Mouse (Mus musculus) CH12.LX (cell line): ENCODE measurements at regions not wholly inside any gene's neighbourhood (a gene's known extent, or its start where the extent isn't known, plus 50 kb on each side); places are given as distances from the start of the nearest gene placed in this dataset.

ENCODE experiments used
- DNase-seq: peaks from one replicate; pipeline ENCODE4 v3.0.0-alpha.2; 2013; ENCODE audit errors: extremely low read depth
- H3K27ac ChIP-seq: 2 replicates; pipeline ENCODE4 v1.5.1; 2012; ENCODE audit warnings: low read depth, mild to moderate bottlenecking, control low read depth, moderate library complexity; ENCODE audit not compliant: insufficient read depth
- H3K27me3 ChIP-seq: replicated peaks from 2 replicates; pipeline ENCODE3; 2012; ENCODE audit warnings: inconsistent platforms
- H3K36me3 ChIP-seq, 2 experiments: replicated peaks in 1 of 2; 2 replicates each; pipeline versions ENCODE3 to v1.6.1; 2012; ENCODE audit warnings: inconsistent platforms in 1 of 2, low read length in 1 of 2, mild to moderate bottlenecking in 1 of 2, mixed read lengths in 1 of 2, moderate library complexity in 1 of 2; ENCODE audit not compliant: control insufficient read depth in 1 of 2, insufficient read depth in 1 of 2
- H3K4me1 ChIP-seq, 2 experiments: 2 replicates each; pipeline ENCODE4 v1.6.1; 2012; ENCODE audit warnings: inconsistent platforms in 1 of 2, moderate library complexity in 1 of 2; ENCODE audit not compliant: insufficient read depth in 2 of 2, control insufficient read depth in 1 of 2
- H3K4me2 ChIP-seq: 2 replicates; pipeline ENCODE4 v1.6.1; 2012; ENCODE audit warnings: low read depth, mild to moderate bottlenecking, control low read depth; ENCODE audit not compliant: poor library complexity, insufficient read depth, severe bottlenecking
- H3K4me3 ChIP-seq, 3 experiments: fragments of 150-350 bp in 1 of 3; sonication (generic) in 1 of 3; replicated peaks in 1 of 3; 2 replicates each; pipeline versions ENCODE3 to v1.5.1; 2011 to 2012; ENCODE audit warnings: low read depth in 2 of 3, low read length in 2 of 3, mild to moderate bottlenecking in 2 of 3, moderate library complexity in 2 of 3, control low read depth in 1 of 3, improper control_type of control experiment in 1 of 3, inconsistent platforms in 1 of 3, mixed read lengths in 1 of 3; ENCODE audit not compliant: poor library complexity in 1 of 3
- H3K79me2 ChIP-seq: replicated peaks from 2 replicates; pipeline ENCODE4 v1.6.1; 2012; ENCODE audit warnings: mild to moderate bottlenecking, moderate library complexity; ENCODE audit not compliant: control insufficient read depth, poor library complexity, insufficient read depth, severe bottlenecking; ENCODE audit errors: extremely low read depth
- H3K9ac ChIP-seq: 2 replicates; pipeline ENCODE4 v1.6.1; 2012; ENCODE audit warnings: low read depth, mild to moderate bottlenecking, control low read depth, moderate library complexity; ENCODE audit not compliant: insufficient read depth
- H3K9me3 ChIP-seq: replicated peaks from 2 replicates; pipeline ENCODE3; 2012; ENCODE audit warnings: low read length, inconsistent platforms, mixed read lengths
- CHD2 ChIP-seq: IDR thresholded peaks from 2 replicates; pipeline ENCODE4 v1.6.1; 2011; ENCODE audit warnings: low read length, improper control_type of control experiment
- CTCF ChIP-seq, 2 experiments: IDR thresholded peaks in 1 of 2; conservative IDR thresholded peaks in 1 of 2; 2 replicates each; pipeline ENCODE4 v1.5.1; 2011 to 2012; ENCODE audit warnings: low read depth in 2 of 2, low read length in 2 of 2, improper control_type of control experiment in 1 of 2, inconsistent platforms in 1 of 2, mild to moderate bottlenecking in 1 of 2, moderate library complexity in 1 of 2
- ELF1 ChIP-seq: IDR thresholded peaks from 2 replicates; pipeline ENCODE4 v1.6.1; 2014; ENCODE audit warnings: low read depth, mild to moderate bottlenecking, inconsistent platforms, low read length, improper control_type of control experiment
- EP300 ChIP-seq: IDR thresholded peaks from 2 replicates; pipeline ENCODE4 v1.6.1; 2011; ENCODE audit warnings: low read length, improper control_type of control experiment
- ETS1 ChIP-seq: conservative IDR thresholded peaks from 2 replicates; pipeline ENCODE4 v1.6.1; 2012; ENCODE audit warnings: low read depth, mild to moderate bottlenecking, inconsistent platforms, low read length, improper control_type of control experiment, moderate library complexity
- GABPA ChIP-seq: IDR thresholded peaks from 2 replicates; pipeline ENCODE4 v1.6.1; 2012; ENCODE audit warnings: low read depth, low read length, improper control_type of control experiment, inconsistent platforms; ENCODE audit not compliant: insufficient replicate concordance
- MEF2A ChIP-seq: IDR thresholded peaks from 2 replicates; pipeline ENCODE4 v1.6.1; 2014; ENCODE audit warnings: low read depth, mild to moderate bottlenecking, inconsistent platforms, low read length, improper control_type of control experiment, borderline replicate concordance
- NELFE ChIP-seq: IDR thresholded peaks from 2 replicates; pipeline ENCODE4 v1.6.1; 2011; ENCODE audit warnings: low read depth, low read length, improper control_type of control experiment
- TCF12 ChIP-seq: IDR thresholded peaks from 2 replicates; pipeline ENCODE4 v1.6.1; 2014; ENCODE audit warnings: low read depth, mild to moderate bottlenecking, inconsistent platforms, low read length, improper control_type of control experiment
- ZC3H11A ChIP-seq: IDR thresholded peaks from 2 replicates; pipeline ENCODE4 v1.6.1; 2012; ENCODE audit warnings: low read depth, mild to moderate bottlenecking, inconsistent platforms, low read length, improper control_type of control experiment
- dilution Hi-C: fragments of 300-500 bp; cut with MboI; formaldehyde crosslinking; loops from 2 replicates; pipeline ENCODE4 v1.14.3; 2020; ENCODE audit warnings: low sequenced_read_pairs; ENCODE audit not compliant: extremely low pct_unique_long_range_greater_than_20kb, extremely low pct_ligation_motif_present
- in situ Hi-C: fragments of 300-500 bp; cut with MboI; formaldehyde crosslinking; loops from 3 replicates; pipeline ENCODE4 v1.14.3; 2019; ENCODE audit warnings: low sequenced_read_pairs, low pct_ligation_motif_present, low pct_unique_long_range_greater_than_20kb, mixed read lengths

DNA sequence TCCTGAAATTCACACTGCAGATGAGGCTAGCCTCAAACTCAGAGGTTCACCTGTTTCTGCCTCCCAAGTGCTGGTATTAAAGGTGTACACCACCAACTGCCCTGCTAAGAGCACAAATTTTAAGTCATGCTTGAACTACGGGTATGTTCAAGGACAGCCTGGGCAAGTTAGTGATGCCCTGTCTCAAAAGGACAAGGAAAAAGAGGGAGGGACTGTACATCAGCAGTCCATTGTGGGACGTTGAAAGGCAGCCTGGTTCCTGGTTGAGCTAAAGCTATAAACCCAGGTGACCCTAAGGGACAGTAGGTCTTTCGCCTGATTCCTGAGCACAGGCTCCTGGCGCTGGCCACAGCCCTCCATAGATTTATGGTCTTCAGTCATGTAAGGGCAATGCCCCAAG, 51.0 kb upstream of the Ccn6 start:
- Histone ChIP-seq H3K4me1 (no peaks in the 10 kb centered on the region), H3K9me3 (no peaks in the 10 kb centered on the region), H3K4me2 (no peak overlapping the region), H3K27ac (no peak overlapping the region), H3K4me3 (no peak overlapping the region), H3K9ac (no peak overlapping the region), H3K79me2 (no peaks in the 10 kb centered on the region), H3K36me3 (no peaks in the 10 kb centered on the region), H3K27me3 (no peaks in the 10 kb centered on the region)
- no peak for DNase-seq
- in situ Hi-C loops (no loop called here), dilution Hi-C loops (no loop called here)
- TF ChIP-seq ETS1, result no peak
- no peak for TF ChIP-seq CHD2
- no peak for TF ChIP-seq ZC3H11A
- no peak for TF ChIP-seq EP300
- TF ChIP-seq GABPA, result no peak
- no peak for TF ChIP-seq TCF12
- TF ChIP-seq ELF1, result no peak
- no peak for TF ChIP-seq CTCF (conservative IDR thresholded peaks at IDR 0.05 in 1 of 2, IDR thresholded peaks at IDR 0.05 in 1 of 2; ENCODE audit: low read depth in 2 of 2, low read length in 2 of 2)
- TF ChIP-seq NELFE, result no peak
- no peak for TF ChIP-seq MEF2A
